21 mouse cellular contexts compared by ENCODE assay signal in the genomic region with DNA sequence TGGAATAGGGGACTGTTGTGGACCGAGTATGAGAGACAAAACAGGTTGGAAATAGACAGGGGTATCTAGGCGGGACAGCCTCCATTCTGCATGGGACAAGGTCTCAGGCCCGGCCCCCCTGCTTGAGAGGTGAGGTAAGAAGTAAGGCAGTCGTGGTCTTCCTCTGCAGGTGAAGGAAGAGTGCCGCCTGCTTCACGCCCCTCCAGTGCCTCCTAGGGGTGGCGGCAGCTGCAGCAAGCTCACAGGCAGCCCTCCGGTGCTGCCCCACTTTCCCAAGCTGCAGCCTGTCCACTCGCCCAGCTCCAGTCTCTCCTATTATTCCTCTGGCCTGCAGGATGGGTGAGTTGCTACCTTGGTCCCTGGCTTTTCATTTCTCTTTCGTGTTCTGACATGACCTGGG. TPM values are rescaled to one million over a fixed set of nuclear protein-coding genes. Genes with fewer than 3 reads are reported as not detected.
A peak's percentile ranks its signal among the peaks of the same experiment; 100 is the strongest.
DNase-seq lines count a peak whose midpoint lies in the region; ATAC-seq and TF ChIP-seq lines count a peak whose summit lies in the region.
"Had no signal": no experiment of that assay in that cellular context is flagged by ENCODE, and none has a peak within 500 bp of the region (broad histone marks: within the 10 kb centered on the region; RNA-seq: fewer than 3 reads in every experiment).

No protein-coding gene starts in this region.

- H3K9ac ChIP-seq in liver, embryonic 14.5 days (replicated peaks), result no peak overlapping the region
- no peak overlapping the region for H3K9ac ChIP-seq in liver, embryonic 12.5 days
- H3K9ac ChIP-seq: neural tube, embryonic 12.5 days had no signal

- peak; percentile 7; the same call in 1 of the 2 replicates for TF ChIP-seq CTCF in gastrocnemius, adult 2 months (IDR thresholded peaks at IDR 0.05)
- peak; percentile 52 for TF ChIP-seq CTCF in liver, embryonic 14.5 days (IDR thresholded peaks at IDR 0.05; ENCODE audit: low read depth)

- no peak overlapping the region for H3K27ac ChIP-seq in gastrocnemius, adult 2 months
- no peak overlapping the region for H3K27ac ChIP-seq in liver, embryonic 14.5 days
- no peak overlapping the region for H3K27ac ChIP-seq in liver, embryonic 12.5 days
- H3K27ac ChIP-seq: hindbrain, embryonic 10.5 days; neural tube, embryonic 12.5 days had no signal

- no peak for ATAC-seq in liver, embryonic 14.5 days (ENCODE audit: insufficient read depth)
- no peak for ATAC-seq in liver, embryonic 12.5 days
- ATAC-seq: midbrain, embryonic 16.5 days had no signal

- H3K9me3 ChIP-seq in liver, embryonic 14.5 days (ENCODE audit: control insufficient read depth, low read length), result no peaks in the 10 kb centered on the region
- no peaks in the 10 kb centered on the region for H3K9me3 ChIP-seq in liver, embryonic 12.5 days (replicated peaks)
- H3K9me3 ChIP-seq: hindbrain, embryonic 10.5 days; neural tube, embryonic 12.5 days had no signal

- peaks cover 15% of the 10 kb centered on the region for H3K36me3 ChIP-seq in liver, embryonic 14.5 days (replicated peaks; ENCODE audit: control insufficient read depth, insufficient read depth, low read depth)
- peaks cover 34% of the 10 kb centered on the region for H3K36me3 ChIP-seq in liver, embryonic 12.5 days

- no peak overlapping the region for H3K4me3 ChIP-seq in gastrocnemius, adult 2 months
- no peak overlapping the region for H3K4me3 ChIP-seq in liver, embryonic 14.5 days (ENCODE audit: insufficient read depth in 1 of 2, low read depth in 2 of 2, low read length in 2 of 2)
- H3K4me3 ChIP-seq in liver, embryonic 12.5 days, result no peak overlapping the region
- H3K4me3 ChIP-seq: hindbrain, embryonic 10.5 days; neural tube, embryonic 12.5 days had no signal

- WGBS in liver, embryonic 14.5 days (ENCODE audit: insufficient replicate concordance), result 31% methylated on average over 10 of the region's 10 CpGs
- 29% methylated on average over 10 of the region's 10 CpGs for WGBS in liver, embryonic 12.5 days (ENCODE audit: insufficient replicate concordance)

- peaks cover 38% of the 10 kb centered on the region for H3K27me3 ChIP-seq in liver, embryonic 14.5 days (ENCODE audit: control insufficient read depth, insufficient read depth, low read length)
- peaks cover 62% of the 10 kb centered on the region for H3K27me3 ChIP-seq in liver, embryonic 12.5 days (replicated peaks)

- intact Hi-C loops in gastrocnemius, adult 2 months (cut with DNase I), result loop anchor here (10.0 kb wide), 1 partner anchor 291 kb away; no protein-coding TSS in a partner anchor

- no peak for TF ChIP-seq EP300 in liver, embryonic 14.5 days (IDR thresholded peaks at IDR 0.05; ENCODE audit: low read depth)

- peaks cover 0 to 6% of the 10 kb centered on the region in 2 experiments; a peak in 2 of 4 replicates for H3K4me1 ChIP-seq in liver, embryonic 14.5 days (replicated peaks; ENCODE audit: control insufficient read depth in 2 of 2, insufficient read depth in 2 of 2, low read length in 1 of 2)
- H3K4me1 ChIP-seq in liver, embryonic 12.5 days, result peaks cover 23% of the 10 kb centered on the region

- H3K4me2 ChIP-seq in liver, embryonic 14.5 days (ENCODE audit: low read depth), result no peak overlapping the region
- H3K4me2 ChIP-seq in liver, embryonic 12.5 days, result no peak overlapping the region

- no peak for DNase-seq in gastrocnemius, adult 2 months
- no peak for DNase-seq in gastrocnemius, adult 18-20 months (ENCODE audit: low spot score)
- DNase-seq in liver, embryonic 14.5 days (ENCODE audit: low read depth in 3 of 3, low spot score in 3 of 3), result no peak
- peak; percentile 59 for DNase-seq in thymus, postnatal 4 days
- DNase-seq in thymus, adult 18-20 months, result no peak
- no peak for DNase-seq in adrenal gland, adult (ENCODE audit: inconsistent age in 2 of 2, low spot score in 1 of 2)
- DNase-seq in frontal cortex, adult 2 months (ENCODE audit: extremely low spot score in 1 of 2, low spot score in 1 of 2), result no peak
- DNase-seq: adrenal gland, postnatal 25 days; cerebellum, adult 9-10 months; kidney, adult 11 months; kidney, postnatal 14 days had no signal

RNA-seq across cellular contexts. Expression of gene 3110082J24Rik, which starts 9.8 kb away (rescaled TPM):
- total RNA-seq in gastrocnemius, adult 2 months (2021), result not detected
- total RNA-seq in gastrocnemius, adult 18-20 months (2021), result not detected
- polyA plus RNA-seq in liver, embryonic 14.5 days (2012; rRNA removed), result not detected in 2 replicates
- not detected in 2 replicates for polyA plus RNA-seq in liver, embryonic 14.5 days (2014; fragmentation: Nextera tagmentation; extraction: Ambion mirVana)
- not detected in 2 replicates for polyA plus RNA-seq in liver, embryonic 12.5 days (2016; fragmentation: Nextera tagmentation; extraction: Ambion mirVana)
- polyA plus RNA-seq in frontal cortex, adult 2 months (2012; rRNA removed), result 4.3 and 4.6 TPM in 2 replicates
- total RNA-seq: adrenal gland, postnatal 25 days; ES-E14; granulocyte monocyte progenitor cell, adult 5-6 weeks had no signal
- polyA plus RNA-seq: heart, embryonic 14.5 days; liver, embryonic 16.5 days; small intestine, adult 2 months; stomach, embryonic 14.5 days had no signal

RNA-seq across cellular contexts. Expression of gene Garem2, which starts 10.8 kb away (rescaled TPM):
- not detected for total RNA-seq in gastrocnemius, adult 2 months (2021)
- total RNA-seq in gastrocnemius, adult 18-20 months (2021), result not detected
- 0.03 and 0.04 TPM in 2 replicates for polyA plus RNA-seq in liver, embryonic 14.5 days (2012; rRNA removed)
- polyA plus RNA-seq in liver, embryonic 14.5 days (2014; fragmentation: Nextera tagmentation; extraction: Ambion mirVana), result 0.05 TPM in 1 of 2 replicates, not detected in the other
- polyA plus RNA-seq in liver, embryonic 12.5 days (2016; fragmentation: Nextera tagmentation; extraction: Ambion mirVana), result 0.08 and 0.12 TPM in 2 replicates
- polyA plus RNA-seq in frontal cortex, adult 2 months (2012; rRNA removed), result 15.0 and 17.5 TPM in 2 replicates
- total RNA-seq: granulocyte monocyte progenitor cell, adult 5-6 weeks had no signal

RNA-seq across cellular contexts. Expression of gene Hadha, which starts 39.2 kb away (rescaled TPM):
- 100 to 1,000 TPM; 261 to 470 TPM for total RNA-seq in gastrocnemius, adult 2 months (2021)
- 100 to 1,000 TPM; 326 to 396 TPM for total RNA-seq in gastrocnemius, adult 18-20 months (2021)
- polyA plus RNA-seq in liver, embryonic 14.5 days (2012; rRNA removed), result 28.3 and 40.0 TPM in 2 replicates
- 73.9 and 84.9 TPM in 2 replicates for polyA plus RNA-seq in liver, embryonic 14.5 days (2014; fragmentation: Nextera tagmentation; extraction: Ambion mirVana)
- polyA plus RNA-seq in liver, embryonic 12.5 days (2016; fragmentation: Nextera tagmentation; extraction: Ambion mirVana), result 92.2 and 103 TPM in 2 replicates
- polyA plus RNA-seq in frontal cortex, adult 2 months (2012; rRNA removed), result 67.4 and 74.4 TPM in 2 replicates

RNA-seq across cellular contexts. Expression of gene Hadhb, which starts 39.3 kb away (rescaled TPM):
- 100 to 1,000 TPM; 340 to 569 TPM for total RNA-seq in gastrocnemius, adult 2 months (2021)
- total RNA-seq in gastrocnemius, adult 18-20 months (2021), result 100 to 1,000 TPM; 403 to 518 TPM
- polyA plus RNA-seq in liver, embryonic 14.5 days (2012; rRNA removed), result 42.0 and 60.7 TPM in 2 replicates
- polyA plus RNA-seq in liver, embryonic 14.5 days (2014; fragmentation: Nextera tagmentation; extraction: Ambion mirVana), result 123 and 126 TPM in 2 replicates
- polyA plus RNA-seq in liver, embryonic 12.5 days (2016; fragmentation: Nextera tagmentation; extraction: Ambion mirVana), result 113 and 116 TPM in 2 replicates
- 101 and 103 TPM in 2 replicates for polyA plus RNA-seq in frontal cortex, adult 2 months (2012; rRNA removed)

RNA-seq across cellular contexts. Expression of gene Tyms, which starts 42.3 kb away (rescaled TPM):
- total RNA-seq in gastrocnemius, adult 2 months (2021), result 1 to 10 TPM; 1.7 to 2.0 TPM
- total RNA-seq in gastrocnemius, adult 18-20 months (2021), result 1 to 10 TPM in 1 of 2 experiments, under 1 TPM in 1; 0.39 to 2.2 TPM
- 38.1 and 119 TPM in 2 replicates for polyA plus RNA-seq in liver, embryonic 14.5 days (2012; rRNA removed)
- 252 and 265 TPM in 2 replicates for polyA plus RNA-seq in liver, embryonic 14.5 days (2014; fragmentation: Nextera tagmentation; extraction: Ambion mirVana)
- polyA plus RNA-seq in liver, embryonic 12.5 days (2016; fragmentation: Nextera tagmentation; extraction: Ambion mirVana), result 278 and 289 TPM in 2 replicates
- polyA plus RNA-seq in frontal cortex, adult 2 months (2012; rRNA removed), result 3.7 and 3.9 TPM in 2 replicates

Comparison
In these comparisons a context has a peak if more than half of its experiments do, and no peak if none do; other contexts are left out.
1. RNA of gene Garem2, which starts 10.8 kb away (polyA plus RNA-seq): 15.0 to 17.5 TPM in frontal cortex, adult 2 months; 0.08 to 0.12 TPM in liver, embryonic 12.5 days and 0.03 to 0.05 TPM in liver, embryonic 14.5 days; every median in the first group is over 10 times any median in the second.